Mouse (Mus musculus) frontal cortex, adult (tissue): ENCODE measurements around the gene Git1.

ENCODE experiments used
- ATAC-seq: cut with Nextera tagmentation; 2 replicates; pipeline ENCODE4 v1.9.2; 2017; ENCODE audit warnings: mild to moderate bottlenecking, moderate library complexity, mixed read lengths; ENCODE audit not compliant: low TSS enrichment

Gene Git1

DNA sequence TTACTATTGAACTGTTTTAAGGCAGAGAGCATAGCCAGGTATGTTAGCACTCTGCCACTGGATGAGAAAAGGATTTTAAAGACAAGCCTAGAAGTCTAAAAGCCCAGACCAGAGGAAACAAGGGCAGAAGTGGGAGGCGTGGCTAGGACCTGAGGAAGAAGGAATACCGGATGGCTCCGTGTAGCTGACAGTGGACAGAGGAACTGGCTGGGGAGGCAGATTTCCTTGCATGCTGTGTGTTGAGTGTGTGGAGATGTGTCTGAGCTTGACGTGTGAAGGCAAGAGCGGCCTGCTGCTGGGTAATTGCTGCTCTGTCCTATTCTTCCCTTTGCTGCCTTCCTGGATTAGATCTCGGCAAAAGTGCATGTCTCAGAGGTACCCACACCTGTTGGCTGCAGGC is 9.1 kb downstream of the Git1 start:
- ATAC-seq: no peak

DNA sequence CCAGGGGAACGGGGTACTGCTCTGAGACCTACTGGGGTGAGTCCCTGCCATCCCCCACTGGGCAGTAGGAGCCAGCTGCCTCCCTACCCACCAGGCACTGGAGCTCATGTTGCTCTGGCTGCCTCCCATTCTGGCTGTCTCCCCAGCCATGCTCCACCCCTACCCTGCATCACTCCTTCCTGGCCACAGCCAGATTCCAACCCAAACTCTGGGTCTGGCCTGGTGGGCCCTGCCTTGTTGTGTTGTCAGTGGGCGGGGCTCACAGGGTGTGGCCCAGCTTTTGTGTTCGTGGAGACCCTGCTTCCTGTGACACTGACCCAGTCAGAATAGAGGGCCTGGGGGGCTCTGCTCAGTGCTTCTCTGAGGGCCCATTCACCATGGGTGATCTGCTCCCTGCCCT is 10.1 kb downstream of the Git1 start:
- no peak for ATAC-seq

GRCm38 (mm10) chr11:77504377-77504776 is 11.0 kb downstream of the Git1 start:
- no peak for ATAC-seq

DNA sequence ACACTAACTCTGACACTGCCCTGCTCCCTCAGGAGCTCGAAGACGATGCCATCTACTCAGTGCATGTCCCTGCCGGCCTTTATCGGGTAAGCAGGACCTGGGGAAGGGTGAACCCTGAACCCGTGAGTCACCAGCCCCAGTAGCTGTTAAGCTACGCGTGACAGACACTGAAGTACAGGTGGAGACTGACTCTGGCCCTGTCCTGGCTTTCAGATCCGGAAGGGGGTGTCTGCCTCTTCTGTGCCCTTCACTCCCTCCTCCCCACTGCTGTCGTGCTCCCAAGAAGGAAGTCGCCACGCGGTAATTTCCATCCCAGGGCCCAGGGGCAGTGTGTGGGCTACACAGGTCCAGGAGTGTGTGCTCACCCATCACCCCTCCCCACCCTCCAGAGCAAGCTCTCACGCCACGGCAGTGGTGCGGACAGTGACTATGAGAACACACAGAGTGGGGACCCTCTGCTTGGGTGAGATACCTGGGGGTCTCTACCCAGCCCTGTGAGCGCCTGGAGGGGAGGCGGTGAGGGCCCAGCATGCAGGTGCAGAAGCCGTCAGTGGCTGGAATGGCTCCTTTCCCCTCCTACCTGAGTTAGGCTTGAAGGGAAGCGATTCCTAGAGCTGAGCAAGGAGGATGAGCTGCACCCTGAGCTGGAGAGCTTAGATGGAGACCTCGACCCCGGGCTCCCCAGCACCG is 12.1 kb downstream of the Git1 start:
- no peak for ATAC-seq

DNA sequence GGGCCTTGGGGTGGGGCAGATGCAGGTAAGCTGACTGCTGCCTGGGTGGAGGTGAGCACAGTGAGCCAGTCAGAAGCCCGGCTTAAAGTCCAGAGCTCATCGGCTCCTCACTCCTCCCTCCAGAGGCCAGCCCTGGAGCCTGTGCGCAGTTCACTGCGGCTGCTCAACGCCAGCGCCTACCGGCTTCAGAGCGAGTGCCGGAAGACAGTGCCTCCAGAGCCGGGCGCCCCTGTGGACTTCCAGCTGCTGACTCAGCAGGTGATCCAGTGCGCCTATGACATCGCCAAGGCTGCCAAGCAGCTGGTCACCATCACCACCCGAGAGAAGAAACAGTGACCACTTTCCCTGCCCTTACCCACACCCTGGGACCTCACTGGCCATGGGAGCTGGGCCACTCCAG is 12.9 kb downstream of the Git1 start:
- ATAC-seq: no peak

- ATAC-seq: no peak
Measured at GRCm38 (mm10) chr11:77506941-77507340, 13.6 kb downstream of the Git1 start.

GRCm38 (mm10) chr11:77507426-77507825 is 14.1 kb downstream of the Git1 start:
- no peak for ATAC-seq

GRCm38 (mm10) chr11:77508068-77509021 is 15.0 kb downstream of the Git1 start:
- ATAC-seq: peak; percentile 71

GRCm38 (mm10) chr11:77511336-77511735 is 18.0 kb downstream of the Git1 start:
- no peak for ATAC-seq

DNA sequence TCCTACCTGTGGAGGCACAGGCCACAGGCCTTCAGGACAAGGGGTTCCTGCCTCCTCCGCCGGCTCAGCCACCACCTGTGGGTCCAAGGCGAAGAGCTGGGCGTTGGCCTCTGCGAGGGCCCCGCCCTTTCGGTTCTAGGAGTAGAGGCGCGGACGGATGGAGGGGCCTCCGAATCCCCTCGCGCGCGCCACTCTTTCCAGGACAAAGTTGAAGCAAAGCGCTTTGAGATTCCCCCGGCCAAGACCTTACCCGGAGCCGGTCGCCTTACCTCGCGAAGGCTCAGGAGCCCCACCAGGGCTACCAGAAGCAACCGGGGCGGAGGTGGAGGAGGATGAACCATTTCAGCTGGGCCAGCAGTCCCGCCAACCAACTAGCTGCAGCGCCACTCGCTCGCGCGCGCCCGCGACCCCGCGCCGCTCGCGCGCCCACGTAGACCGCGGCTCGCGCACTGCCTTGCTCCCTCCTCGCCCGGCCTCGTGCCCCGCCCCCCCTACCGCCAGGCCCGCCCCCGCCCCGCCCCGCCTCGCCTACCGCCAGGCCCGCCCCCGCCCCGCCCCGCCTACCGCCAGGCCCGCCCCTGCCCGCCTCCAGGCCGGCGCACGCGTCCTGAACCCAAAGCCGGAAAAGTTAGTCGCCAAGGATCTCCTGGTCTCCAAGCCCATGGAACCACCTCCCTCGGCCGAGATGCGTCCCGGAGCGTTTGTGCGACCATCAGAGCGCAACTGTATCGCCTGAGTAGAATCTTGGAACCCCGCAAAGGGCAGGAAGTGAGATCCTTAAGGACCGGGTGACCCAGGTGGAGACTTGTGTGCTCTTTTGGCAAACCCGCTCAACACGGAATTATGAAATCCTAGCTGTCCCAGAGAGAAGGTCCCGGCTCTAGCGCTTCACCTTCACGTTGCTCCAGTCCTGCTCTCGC is 19.8 kb downstream of the Git1 start:
- ATAC-seq: 0 out of 2 replicates have a peak, but pooled peaks have one; percentile 31

DNA sequence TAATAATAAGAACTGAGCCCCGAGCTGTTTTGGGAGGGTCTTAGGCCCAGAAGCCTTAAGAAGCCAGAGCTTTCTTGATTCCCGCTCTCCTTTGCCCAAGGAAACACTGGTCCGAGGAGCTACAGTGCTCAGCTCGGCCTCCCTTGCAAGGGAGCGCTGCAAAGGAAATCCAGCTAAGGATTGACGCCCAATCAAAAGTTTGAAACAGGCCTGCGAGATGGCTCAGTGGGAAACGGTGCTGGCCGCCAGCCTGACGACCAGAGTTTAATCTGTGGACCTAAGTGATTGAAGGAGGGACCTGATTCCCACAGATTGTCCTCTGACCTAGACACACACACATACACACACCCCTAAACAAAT is 20.4 kb downstream of the Git1 start:
- no peak for ATAC-seq

DNA sequence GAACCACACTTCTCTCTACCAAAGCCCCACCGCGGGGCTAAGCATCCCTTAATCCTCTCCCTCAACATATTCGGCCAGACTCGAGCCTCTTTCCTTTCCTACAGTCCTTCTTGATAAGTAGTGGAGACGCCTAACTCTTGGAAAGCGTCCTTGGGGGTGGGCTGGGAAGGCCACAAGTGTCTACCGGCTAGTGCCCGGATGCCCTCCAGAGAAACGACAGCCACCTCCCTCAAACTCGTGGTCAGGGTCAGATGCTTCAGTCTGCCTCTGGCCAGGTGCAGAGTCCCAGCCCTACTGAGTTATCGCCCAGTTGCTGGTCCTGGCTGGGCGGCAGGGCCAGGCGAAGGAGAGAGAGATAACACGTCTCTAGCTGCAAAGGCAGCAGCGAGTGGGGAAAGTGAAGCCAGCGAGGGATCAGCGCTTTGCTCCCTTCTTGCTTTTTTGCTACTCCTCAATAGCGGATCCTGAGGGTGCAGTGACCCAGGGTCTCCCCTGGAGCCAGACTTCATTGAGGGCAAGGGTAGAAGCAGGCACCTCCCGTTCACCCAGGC is 21.0 kb downstream of the Git1 start:
- ATAC-seq: no peak

GRCm38 (mm10) chr11:77514832-77515636 is 21.7 kb downstream of the Git1 start, which contains the start of gene Abhd15:
Abhd15 (plus strand) TSS chr11:77515121.
- ATAC-seq: peak; percentile 56

- ATAC-seq: no peak
Measured at GRCm38 (mm10) chr11:77515637-77516552, 22.5 kb downstream of the Git1 start, which contains the start of gene Trp53i13. Trp53i13 (minus strand) TSS chr11:77515980.

- no peak for ATAC-seq
Measured at GRCm38 (mm10) chr11:77516553-77517425, 23.4 kb downstream of the Git1 start.

- no peak for ATAC-seq
Measured at GRCm38 (mm10) chr11:77518051-77518798, 24.9 kb downstream of the Git1 start.

- ATAC-seq: no peak
Measured at GRCm38 (mm10) chr11:77519043-77519442, 25.7 kb downstream of the Git1 start, which contains the start of gene Gm10392. Gm10392 (minus strand) TSS chr11:77519198.
